Mouse (Mus musculus) gonadal fat pad, adult 2 months (tissue): ENCODE results near the gene Mcrip2. TPM values are rescaled to one million over a fixed set of nuclear protein-coding genes. Genes with fewer than 3 reads are reported as not detected.

Source experiments
- DNase-seq: peaks from one replicate; pipeline ENCODE4 v3.0.0-alpha.2; 2012; ENCODE audit warnings: low read depth
- polyA plus RNA-seq: library from polyadenylated mRNA; depleted of rRNA; stranded (reverse); fragments of >200 nt; gene quantifications from 2 replicates; pipeline ENCODE4 v1.2.3, GENCODE M21; 2012

The Mcrip2 gene
- polyA plus RNA-seq, 1 experiment, result 61.7 TPM

DNA sequence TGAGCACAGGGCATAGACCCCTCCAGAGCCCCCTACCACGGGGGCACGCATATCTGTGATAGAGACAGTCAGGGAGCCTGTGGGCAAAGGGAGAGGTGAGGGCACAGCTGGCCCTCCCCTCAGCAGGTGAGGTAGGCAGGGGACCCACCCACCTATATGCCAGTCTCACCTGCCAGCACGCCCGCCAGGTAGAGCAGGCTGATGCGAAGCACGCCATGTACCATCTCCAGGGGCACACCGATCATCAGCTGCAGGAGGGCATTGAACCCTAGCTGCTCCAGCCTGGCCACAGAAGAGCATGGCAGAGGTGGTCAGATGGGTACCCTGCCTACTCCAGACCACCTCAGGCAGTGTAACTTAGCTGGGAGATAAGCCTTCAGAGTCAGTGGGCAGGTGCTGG, 33.3 kb downstream of the Mcrip2 start:
- no peak for DNase-seq

DNA sequence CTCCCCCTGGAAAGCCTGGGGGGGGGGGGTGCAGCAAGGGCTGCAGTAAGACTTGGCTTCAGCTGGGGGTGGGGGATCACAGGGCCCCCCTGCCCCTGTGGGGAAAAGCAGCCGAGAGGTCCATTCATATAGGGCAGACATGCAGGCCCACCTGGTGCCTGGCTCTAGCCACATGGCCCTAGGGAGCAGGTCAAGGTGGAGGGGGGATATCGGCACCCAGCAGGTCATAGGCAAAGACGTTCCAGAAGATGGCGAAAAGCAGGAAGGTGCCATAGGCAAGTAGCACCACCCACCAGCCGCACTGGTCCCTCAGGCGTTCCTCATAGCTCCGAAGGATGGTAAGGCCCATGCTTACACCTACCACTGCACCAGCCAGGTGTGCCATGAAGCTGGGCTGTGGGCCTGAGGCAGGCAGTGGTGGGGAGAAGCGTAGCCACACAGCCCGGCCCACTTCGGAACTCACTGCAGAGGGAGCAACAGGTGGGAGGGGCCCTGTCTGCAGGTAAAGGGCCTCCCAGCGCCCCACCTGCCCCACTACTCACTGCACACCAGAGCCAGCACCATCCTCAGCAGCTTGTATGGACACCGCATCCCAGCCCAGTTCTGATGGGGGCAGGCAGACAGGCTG, 33.9 kb downstream of the Mcrip2 start:
- DNase-seq, result no peak

DNA sequence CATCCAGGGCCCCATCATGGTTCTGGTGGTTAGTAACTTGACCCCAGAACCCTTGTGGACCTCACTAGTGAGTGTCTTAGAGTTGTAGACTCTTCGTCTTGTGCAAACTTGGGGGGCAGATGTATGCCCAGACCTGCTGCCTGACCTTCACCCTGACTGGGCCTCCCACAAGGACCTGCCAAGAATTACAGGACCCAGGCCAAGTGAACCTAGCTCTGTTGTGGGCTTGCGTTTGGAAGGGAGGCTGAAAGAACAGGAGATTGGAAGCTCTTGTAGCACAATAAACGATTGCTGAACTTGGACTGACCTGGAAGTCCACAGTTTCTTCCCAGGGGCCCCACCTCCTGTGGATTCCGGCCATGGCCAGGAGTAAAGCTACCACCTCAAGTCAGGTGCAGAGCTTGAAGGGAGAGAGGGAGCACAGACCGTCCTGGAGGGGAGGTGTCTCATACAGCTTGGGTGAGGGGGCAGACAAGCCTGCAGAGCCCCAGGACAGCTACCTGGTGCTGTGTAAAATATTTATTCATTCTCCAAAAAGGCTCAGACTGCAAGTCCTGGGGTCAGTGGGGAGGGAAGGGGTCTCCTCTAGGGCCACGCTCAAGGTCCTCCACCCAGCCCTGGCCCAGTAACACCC, 34.5 kb downstream of the Mcrip2 start:
- no peak for DNase-seq

- DNase-seq, result no peak
Measured at GRCm38 (mm10) chr17:25833291-25833663, 35.3 kb downstream of the Mcrip2 start, which contains the start of gene Stub1. Gene Stub1, minus strand, starts transcription at chr17:25833404.

- DNase-seq, result no peak
Measured at GRCm38 (mm10) chr17:25832436-25833290, 35.9 kb downstream of the Mcrip2 start.

- DNase-seq, result no peak
Measured at GRCm38 (mm10) chr17:25831451-25832281, 36.9 kb downstream of the Mcrip2 start.

DNA sequence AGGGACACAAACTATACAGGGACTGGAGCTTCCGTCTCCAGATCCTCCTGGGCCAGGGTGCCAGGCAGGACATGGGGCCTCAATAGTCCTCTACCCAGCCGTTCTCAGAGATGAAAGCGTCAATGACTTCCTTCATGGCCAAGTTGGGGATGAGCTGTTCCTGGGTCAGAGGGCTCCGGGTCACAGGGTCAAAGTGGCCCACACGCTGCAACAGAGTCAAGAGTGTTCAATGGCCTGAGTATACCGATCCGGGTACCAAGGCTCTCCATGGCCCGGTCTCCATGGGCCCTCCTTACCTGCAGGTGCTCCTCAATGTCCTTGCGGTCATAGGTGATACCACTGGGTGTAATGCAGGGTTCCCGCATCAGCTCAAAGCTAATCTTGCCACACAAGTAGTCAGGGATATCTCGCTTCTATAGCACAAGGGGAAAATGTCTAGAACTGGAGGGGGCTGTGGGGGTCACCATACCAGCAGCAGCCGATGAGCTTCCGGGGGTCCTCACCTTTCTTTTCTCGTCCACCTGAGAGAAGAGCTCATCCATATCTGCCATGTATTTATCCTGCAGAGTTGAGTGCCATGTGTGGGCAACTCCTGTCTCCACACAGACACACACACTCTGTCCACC, 37.6 kb downstream of the Mcrip2 start:
- no peak for DNase-seq

- no peak for DNase-seq
Measured at GRCm38 (mm10) chr17:25830200-25830753, 38.3 kb downstream of the Mcrip2 start.

GRCm38 (mm10) chr17:25829558-25830017, 39.0 kb downstream of the Mcrip2 start:
- DNase-seq, result no peak

DNA sequence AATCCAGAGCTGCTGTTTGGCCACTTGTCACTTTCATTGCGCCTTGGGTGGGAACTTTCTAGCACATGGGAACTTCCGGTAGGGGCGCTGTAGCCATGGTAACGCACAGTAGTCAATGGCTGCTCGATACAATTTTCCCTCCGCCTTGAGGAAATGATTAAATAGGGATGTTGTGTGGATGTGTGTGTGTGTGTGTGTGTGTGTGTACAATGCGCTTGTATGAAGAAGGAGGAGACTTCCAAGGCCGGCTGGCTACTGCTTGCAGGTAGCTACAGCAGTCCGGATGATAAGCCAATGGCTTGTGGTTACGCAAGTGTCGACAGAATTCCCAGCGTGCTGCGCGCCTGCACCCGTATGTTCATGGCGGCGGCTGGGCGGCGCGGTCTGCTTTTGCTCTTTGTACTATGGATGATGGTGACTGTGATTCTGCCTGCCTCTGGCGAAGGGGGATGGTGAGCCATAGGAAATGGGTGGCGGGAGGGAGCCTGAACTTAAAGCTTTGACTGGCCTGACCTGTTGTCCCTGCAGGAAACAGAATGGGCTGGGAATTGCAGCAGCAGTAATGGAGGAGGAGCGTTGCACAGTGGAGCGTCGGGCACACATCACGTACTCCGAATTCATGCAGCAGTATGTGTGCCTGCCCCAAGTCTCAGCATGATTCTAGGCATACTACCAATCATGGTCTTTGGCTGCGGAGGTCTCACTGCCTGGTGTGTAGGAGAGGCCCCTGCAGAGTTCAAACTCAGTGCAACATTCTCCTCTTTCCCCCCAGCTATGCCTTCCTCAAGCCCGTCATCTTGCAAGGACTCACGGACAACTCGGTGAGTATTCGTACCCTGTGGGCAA, 39.6 kb downstream of the Mcrip2 start, which contains the start of gene Jmjd8:
Jmjd8 (plus strand) TSS at position 156 of the 846 bp plus-strand sequence.
- no peak for DNase-seq

DNA sequence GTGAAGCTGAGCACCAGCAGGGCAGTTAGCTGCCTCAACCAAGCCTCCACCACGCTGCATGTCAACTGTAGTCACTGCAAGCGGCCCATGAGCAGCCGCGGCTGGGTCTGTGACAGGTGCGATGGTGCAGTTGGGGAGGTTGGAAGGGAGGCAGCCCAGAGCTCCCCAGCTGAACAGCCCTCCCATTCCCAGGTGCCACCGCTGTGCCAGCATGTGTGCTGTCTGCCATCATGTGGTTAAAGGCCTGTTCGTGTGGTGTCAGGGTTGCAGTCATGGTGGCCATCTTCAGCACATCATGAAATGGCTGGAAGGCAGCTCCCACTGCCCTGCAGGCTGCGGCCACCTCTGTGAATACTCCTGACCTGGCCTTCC, 40.4 kb downstream of the Mcrip2 start:
- no peak for DNase-seq

GRCm38 (mm10) chr17:25827546-25828222, 40.9 kb downstream of the Mcrip2 start:
- DNase-seq, result no peak

DNA sequence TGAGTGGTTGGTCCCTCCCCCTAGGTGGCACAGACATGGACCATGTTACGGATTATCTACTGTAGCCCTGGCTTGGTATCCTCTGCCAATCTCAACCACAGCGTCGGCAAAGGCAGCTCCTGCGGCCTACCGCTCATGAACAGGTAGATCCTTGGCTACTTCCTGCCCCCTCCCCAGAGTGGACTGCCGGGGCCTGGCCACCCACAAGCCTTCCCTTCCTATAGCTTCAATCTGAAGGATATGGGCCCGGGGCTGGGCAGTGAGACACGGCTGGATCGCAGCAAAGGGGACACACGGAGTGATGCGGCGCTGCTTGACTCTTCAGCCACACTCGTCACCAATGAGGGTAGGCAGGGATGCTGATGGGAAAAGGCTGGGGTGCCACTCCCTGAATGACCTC, 41.6 kb downstream of the Mcrip2 start:
- DNase-seq, result no peak

DNA sequence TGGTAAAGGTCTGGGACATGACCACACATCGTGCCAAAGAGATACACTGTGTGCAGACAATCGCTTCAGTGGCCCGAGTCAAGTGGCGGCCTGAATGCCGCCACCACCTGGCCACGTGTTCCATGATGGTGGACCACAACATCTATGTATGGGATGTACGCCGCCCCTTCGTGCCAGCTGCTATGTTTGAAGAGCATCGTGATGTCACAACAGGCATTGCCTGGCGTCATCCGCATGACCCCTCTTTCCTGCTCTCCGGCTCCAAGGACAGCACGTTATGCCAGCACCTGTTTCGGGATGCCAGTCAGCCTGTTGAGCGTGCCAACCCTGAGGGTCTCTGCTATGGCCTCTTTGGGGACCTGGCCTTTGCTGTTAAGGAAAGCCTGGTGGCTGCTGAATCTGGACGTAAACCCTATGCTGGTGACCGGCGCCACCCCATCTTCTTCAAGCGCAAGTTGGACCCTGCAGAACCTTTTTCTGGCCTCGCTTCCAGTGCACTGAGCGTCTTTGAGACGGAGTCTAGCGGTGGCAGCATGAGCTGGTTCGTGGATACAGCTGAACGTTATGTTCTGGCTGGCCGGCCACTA, 42.5 kb downstream of the Mcrip2 start:
- no peak for DNase-seq

DNA sequence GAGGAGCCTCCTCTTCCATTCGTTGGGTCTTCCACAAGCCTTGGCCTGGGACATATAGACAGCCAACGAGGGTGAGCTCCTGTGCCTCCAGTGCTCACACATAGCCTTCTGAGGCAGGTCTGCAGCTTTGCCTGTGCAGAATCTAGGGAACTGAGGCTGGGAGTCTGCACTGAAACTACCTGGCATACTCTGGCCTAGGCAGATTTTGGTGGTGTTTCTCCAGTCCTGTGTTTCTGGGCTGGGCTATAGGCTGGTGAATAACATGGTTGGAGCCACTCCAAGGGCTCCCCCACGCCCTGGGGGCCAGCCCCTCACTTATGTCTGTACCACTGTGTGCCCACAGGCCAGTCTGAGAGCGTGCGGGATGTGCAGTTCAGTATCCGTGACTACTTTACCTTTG, 43.3 kb downstream of the Mcrip2 start:
- no peak for DNase-seq

GRCm38 (mm10) chr17:25824362-25825142, 44.0 kb downstream of the Mcrip2 start:
- no peak for DNase-seq

DNA sequence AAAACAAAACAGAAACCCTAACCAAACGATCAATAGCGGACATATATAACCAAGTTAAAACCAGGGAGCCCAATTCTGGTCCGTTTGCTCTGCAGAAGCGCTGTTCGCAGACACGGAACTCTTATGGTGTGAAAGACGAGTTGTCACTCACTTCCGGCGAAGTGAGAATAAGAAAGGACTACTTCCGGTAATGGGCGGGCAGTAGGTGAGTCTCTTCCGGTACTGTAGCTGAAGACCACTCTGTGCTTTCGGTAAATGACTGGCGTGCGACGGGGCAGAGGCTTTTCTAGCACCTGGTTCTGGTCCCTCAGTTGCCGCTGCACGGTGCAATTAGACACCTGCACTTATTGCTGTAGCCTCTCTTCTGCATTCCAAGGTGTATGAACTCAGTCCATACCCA, 45.1 kb downstream of the Mcrip2 start, which contains the start of gene Wdr24:
Wdr24 (plus strand) TSS at position 176 of the 400 bp plus-strand sequence.
- no peak for DNase-seq
